Mouse (Mus musculus) forebrain, embryonic 14.5 days (tissue): ENCODE measurements at regions not wholly inside any gene's neighbourhood (a gene's known extent, or its start where the extent isn't known, plus 50 kb on each side); places are given as distances from the start of the nearest gene placed in this dataset.

Source experiments
- ATAC-seq: fragments of 200-750 bp; cut with Nextera tagmentation; 2 replicates; pipeline ENCODE4 v1.8.0; 2017; ENCODE audit warnings: mild to moderate bottlenecking, moderate library complexity
- DNase-seq: peaks from one replicate; pipeline ENCODE4 v3.0.0-alpha.2; 2015; ENCODE audit warnings: low spot score
- H3K27ac ChIP-seq: fragments of 300-500 bp; sonication (generic); 2 replicates; pipeline ENCODE4 v1.5.1; 2014; ENCODE audit warnings: low read depth, mild to moderate bottlenecking, control low read depth, low read length, moderate library complexity
- H3K27me3 ChIP-seq: fragments of 300-500 bp; sonication (generic); replicated peaks from 2 replicates; pipeline ENCODE4 v1.6.1; 2014; ENCODE audit warnings: low read length, control low read depth, mixed read lengths; ENCODE audit not compliant: control insufficient read depth, insufficient read depth
- H3K36me3 ChIP-seq: fragments of 300-500 bp; sonication (generic); 2 replicates; pipeline ENCODE4 v1.6.1; 2014; ENCODE audit warnings: low read length, control low read depth; ENCODE audit not compliant: control insufficient read depth, insufficient read depth
- H3K4me1 ChIP-seq: fragments of 300-500 bp; sonication (generic); 2 replicates; pipeline ENCODE4 v1.6.1; 2014; ENCODE audit warnings: antibody characterized with exemption, low read length, control low read depth; ENCODE audit not compliant: control insufficient read depth, insufficient read depth
- H3K4me2 ChIP-seq: fragments of 300-500 bp; sonication (generic); 2 replicates; pipeline ENCODE4 v1.6.1; 2014; ENCODE audit warnings: mild to moderate bottlenecking, control low read depth, low read length
- H3K4me3 ChIP-seq: fragments of 300-500 bp; sonication (generic); 2 replicates; pipeline ENCODE4 v1.5.1; 2014; ENCODE audit warnings: low read depth, low read length, control low read depth
- H3K9ac ChIP-seq: fragments of 300-500 bp; sonication (generic); 2 replicates; pipeline ENCODE4 v1.6.1; 2014; ENCODE audit warnings: mild to moderate bottlenecking, low read length, control low read depth, moderate library complexity
- H3K9me3 ChIP-seq: fragments of 300-500 bp; sonication (generic); replicated peaks from 2 replicates; pipeline ENCODE4 v1.6.1; 2016; ENCODE audit warnings: low read length, control low read depth, mixed read lengths; ENCODE audit not compliant: control insufficient read depth
- WGBS: fragments of 180-500 bp; shearing (Covaris S2); extraction: QIAGEN DNeasy Blood & Tissue Kit; methylation state at CpG from one replicate; pipeline ENCODE4 v1.1.7; 2014; 5-methylcytosine and 5-hydroxymethylcytosine counted together

- no peaks in the 10 kb centered on the region for H3K4me1 ChIP-seq
- no peak for DNase-seq
- no peak for ATAC-seq
- no peak overlapping the region for H3K27ac ChIP-seq
- no peaks in the 10 kb centered on the region for H3K27me3 ChIP-seq
- no peaks in the 10 kb centered on the region for H3K36me3 ChIP-seq
- H3K4me3 ChIP-seq = no peak overlapping the region
- H3K9ac ChIP-seq = no peak overlapping the region
- WGBS = 73% methylated on average over 10 of the region's 10 CpGs
- H3K9me3 ChIP-seq = no peaks in the 10 kb centered on the region
- H3K4me2 ChIP-seq = no peak overlapping the region
Observed at GRCm38 (mm10) chr10:25857954-25858616, 220.0 kb upstream of the Gm9767 start.

GRCm38 (mm10) chr10:25844348-25844747 is 233.7 kb upstream of the Gm9767 start:
- ATAC-seq = no peak
- Histone ChIP-seq H3K4me1 (no peaks in the 10 kb centered on the region), H3K4me3 (no peak overlapping the region), H3K4me2 (no peak overlapping the region), H3K27me3 (no peaks in the 10 kb centered on the region), H3K9me3 (no peaks in the 10 kb centered on the region), H3K36me3 (no peaks in the 10 kb centered on the region), H3K9ac (no peak overlapping the region), H3K27ac (no peak overlapping the region)
- no peak for DNase-seq

- Histone ChIP-seq H3K9ac (no peak overlapping the region), H3K27me3 (no peaks in the 10 kb centered on the region), H3K4me1 (no peaks in the 10 kb centered on the region), H3K9me3 (no peaks in the 10 kb centered on the region), H3K4me3 (no peak overlapping the region), H3K36me3 (no peaks in the 10 kb centered on the region), H3K4me2 (no peak overlapping the region), H3K27ac (no peak overlapping the region)
- 85% methylated on average over 2 of the region's 2 CpGs for WGBS
- DNase-seq (no peak), ATAC-seq (no peak)
Observed at GRCm38 (mm10) chr10:25829275-25829674, 248.8 kb upstream of the Gm9767 start.

- DNase-seq (no peak), ATAC-seq (no peak)
- WGBS = 79% methylated on average over 3 of the region's 3 CpGs
Observed at GRCm38 (mm10) chr10:25804223-25804622, 268.2 kb upstream of the Smlr1 start.

GRCm38 (mm10) chr10:25801499-25801898 is 265.4 kb upstream of the Smlr1 start:
- H3K9me3 ChIP-seq = no peaks in the 10 kb centered on the region
- no peaks in the 10 kb centered on the region for H3K27me3 ChIP-seq
- H3K9ac ChIP-seq = no peak overlapping the region
- WGBS = 90% methylated on average over 2 of the region's 2 CpGs
- no peak for DNase-seq
- H3K4me1 ChIP-seq = no peaks in the 10 kb centered on the region
- no peak overlapping the region for H3K27ac ChIP-seq
- no peaks in the 10 kb centered on the region for H3K36me3 ChIP-seq
- no peak for ATAC-seq
- no peak overlapping the region for H3K4me3 ChIP-seq
- no peak overlapping the region for H3K4me2 ChIP-seq

More at GRCm38 (mm10) chr10:25804223-25804622, 268.2 kb upstream of the Smlr1 start:
- no peaks in the 10 kb centered on the region for H3K27me3 ChIP-seq
- no peaks in the 10 kb centered on the region for H3K9me3 ChIP-seq
- no peak overlapping the region for H3K4me2 ChIP-seq
- no peak overlapping the region for H3K4me3 ChIP-seq
- H3K4me1 ChIP-seq = no peaks in the 10 kb centered on the region
- H3K9ac ChIP-seq = no peak overlapping the region
- H3K36me3 ChIP-seq = no peaks in the 10 kb centered on the region
- no peak overlapping the region for H3K27ac ChIP-seq

- H3K27ac ChIP-seq = no peak overlapping the region
- no peak overlapping the region for H3K9ac ChIP-seq
- no peaks in the 10 kb centered on the region for H3K36me3 ChIP-seq
- no peak overlapping the region for H3K4me3 ChIP-seq
- ATAC-seq = no peak
- DNase-seq = no peak
- no peaks in the 10 kb centered on the region for H3K4me1 ChIP-seq
- H3K4me2 ChIP-seq = no peak overlapping the region
- WGBS = 93% methylated on average over 2 of the region's 2 CpGs
- no peaks in the 10 kb centered on the region for H3K9me3 ChIP-seq
- H3K27me3 ChIP-seq = no peaks in the 10 kb centered on the region
Observed at GRCm38 (mm10) chr10:25798881-25799280, 262.8 kb upstream of the Smlr1 start.

- Histone ChIP-seq H3K27ac (no peak overlapping the region), H3K9ac (no peak overlapping the region), H3K9me3 (no peaks in the 10 kb centered on the region), H3K4me2 (no peak overlapping the region), H3K4me1 (no peaks in the 10 kb centered on the region), H3K27me3 (no peaks in the 10 kb centered on the region), H3K36me3 (no peaks in the 10 kb centered on the region), H3K4me3 (no peak overlapping the region)
- 70% methylated on average over 3 of the region's 3 CpGs for WGBS
- ATAC-seq (no peak), DNase-seq (no peak)
Observed at GRCm38 (mm10) chr10:25790363-25790821, 254.3 kb upstream of the Smlr1 start.

- H3K9ac ChIP-seq = no peak overlapping the region
- no peaks in the 10 kb centered on the region for H3K27me3 ChIP-seq
- no peaks in the 10 kb centered on the region for H3K36me3 ChIP-seq
- ATAC-seq (no peak), DNase-seq (no peak)
- H3K27ac ChIP-seq = no peak overlapping the region
- H3K4me3 ChIP-seq = no peak overlapping the region
- H3K4me2 ChIP-seq = no peak overlapping the region
- WGBS = 90% methylated on average over 6 of the region's 6 CpGs
- no peaks in the 10 kb centered on the region for H3K9me3 ChIP-seq
- no peaks in the 10 kb centered on the region for H3K4me1 ChIP-seq
Observed at GRCm38 (mm10) chr10:25788660-25789059, 252.6 kb upstream of the Smlr1 start.

GRCm38 (mm10) chr10:25788004-25788403 is 251.9 kb upstream of the Smlr1 start:
- DNase-seq (no peak), ATAC-seq (no peak)
- Histone ChIP-seq H3K4me1 (no peaks in the 10 kb centered on the region), H3K4me2 (no peak overlapping the region), H3K9ac (no peak overlapping the region), H3K27ac (no peak overlapping the region), H3K9me3 (no peaks in the 10 kb centered on the region), H3K36me3 (no peaks in the 10 kb centered on the region), H3K27me3 (no peaks in the 10 kb centered on the region), H3K4me3 (no peak overlapping the region)
- WGBS = 88% methylated on average over 4 of the region's 4 CpGs
